Mouse (Mus musculus): Measurements from ENCODE around the gene Cox19.

Gene Cox19

DNA sequence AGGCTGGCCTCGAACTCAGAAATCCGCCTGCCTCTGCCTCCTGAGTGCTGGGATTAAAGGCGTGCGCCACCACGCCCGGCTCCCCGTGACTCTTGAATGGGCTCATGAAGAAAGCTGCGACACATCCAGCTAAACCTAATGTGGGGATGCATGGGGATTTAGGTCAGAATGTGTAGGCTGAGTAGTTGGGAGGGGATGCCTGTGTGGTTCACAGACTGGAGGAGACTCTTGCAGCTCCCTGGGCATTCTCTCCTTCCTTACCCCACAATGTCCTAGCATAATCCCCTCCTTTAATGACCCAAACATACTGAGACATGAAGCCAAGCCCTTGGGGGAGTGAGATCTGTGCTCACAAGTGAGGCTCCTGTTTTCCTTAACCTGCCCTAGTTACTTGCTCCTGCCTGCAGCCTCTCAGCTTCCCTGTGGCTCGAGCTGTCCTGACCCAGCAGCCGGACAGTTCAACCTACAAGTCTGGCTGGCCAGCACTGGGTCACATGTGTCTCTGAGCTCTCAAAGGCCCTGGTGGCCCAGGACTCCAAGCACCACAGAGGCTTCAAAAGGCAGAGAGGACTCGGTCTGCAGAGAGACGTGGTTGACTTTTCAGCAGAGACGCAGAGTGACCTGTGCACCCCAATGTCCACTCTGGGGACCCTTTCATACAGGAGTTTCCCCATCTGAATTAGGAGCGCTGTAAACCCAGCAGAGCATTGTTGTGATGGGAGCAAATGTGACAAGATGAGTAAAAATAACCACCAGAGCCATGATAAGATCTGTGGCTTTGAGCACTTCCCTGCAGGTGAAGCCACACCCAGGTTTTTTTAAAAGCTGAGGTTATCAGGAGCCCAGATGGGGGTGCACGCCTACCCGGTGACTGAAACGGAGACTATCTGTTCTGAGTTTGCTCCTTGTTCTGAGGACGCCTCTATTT lies 30.6 kb upstream of the Cox19 start:
- no peak for DNase-seq (ENCODE audit: low spot score in 2 of 2)

DNA sequence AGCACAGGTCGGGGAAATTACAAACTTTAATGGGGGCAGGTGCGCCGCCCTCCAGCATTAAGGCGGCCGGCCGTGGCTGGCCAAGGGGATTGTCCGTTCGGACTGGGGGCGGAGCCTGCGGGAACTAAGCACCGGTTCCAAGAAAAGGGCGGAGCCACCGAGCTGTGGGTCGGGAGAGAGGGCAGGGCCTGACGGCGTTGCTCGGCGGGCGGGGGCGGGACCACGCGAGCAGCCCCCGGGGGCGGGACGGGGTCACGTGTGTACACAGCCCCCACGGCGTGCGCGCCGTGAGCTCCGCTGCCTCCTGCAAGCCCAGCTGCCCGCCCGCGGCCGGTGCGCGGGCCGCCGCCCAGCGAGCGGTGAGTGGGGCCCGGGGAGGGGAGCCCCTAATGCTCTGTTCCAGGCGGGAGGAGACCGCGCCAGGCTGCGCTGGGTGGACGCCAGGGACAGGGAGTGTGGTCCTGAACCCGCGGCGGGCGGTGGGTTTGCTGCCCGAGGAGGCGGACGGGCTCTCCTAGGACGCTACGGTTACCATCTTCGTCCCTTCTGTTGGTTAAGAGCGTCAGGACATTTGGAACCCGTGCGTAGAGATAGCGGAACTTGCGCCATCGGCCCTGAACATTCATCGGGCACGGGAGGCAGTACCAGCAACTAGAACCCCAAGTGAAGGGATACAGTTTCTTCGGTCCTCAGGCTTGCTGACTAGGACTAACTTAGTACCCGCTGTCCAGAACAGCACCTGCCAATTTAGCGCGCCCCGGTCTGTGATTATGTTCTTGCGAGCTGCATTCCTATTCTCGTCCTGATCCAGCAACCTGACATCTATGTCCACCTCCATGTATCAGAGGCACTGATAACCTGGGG lies 29.4 kb upstream of the Cox19 start:
- peak; percentile 92 to 93 for DNase-seq (ENCODE audit: low spot score in 2 of 2)

DNA sequence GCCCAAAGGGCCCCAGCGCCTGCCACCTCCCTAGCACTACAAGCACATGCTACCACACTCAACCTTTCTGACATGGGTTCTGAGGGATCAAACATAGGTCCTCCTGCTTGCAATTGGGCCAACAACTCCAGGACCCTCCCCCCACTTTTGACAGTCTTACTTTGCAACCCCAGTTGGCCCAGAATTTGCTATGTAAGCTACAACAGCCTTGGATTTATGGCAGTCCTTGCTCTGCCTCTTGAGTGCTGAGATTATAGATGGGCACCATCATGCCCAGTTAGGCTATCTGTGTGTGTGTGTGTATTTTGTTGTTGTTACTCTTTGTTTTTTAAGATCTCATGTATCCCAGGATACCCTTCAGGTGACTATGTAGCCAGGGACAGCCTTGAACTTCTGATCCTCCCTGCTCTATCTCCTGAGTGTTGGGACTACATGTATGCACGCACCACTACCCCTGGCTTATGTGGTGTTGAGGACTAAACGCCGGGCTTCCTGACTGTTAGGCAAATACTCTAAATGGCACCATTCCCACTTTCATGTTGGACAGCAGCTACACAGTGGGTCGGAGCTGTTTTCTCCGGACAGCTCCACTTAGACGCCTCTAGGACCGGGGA lies 28.7 kb upstream of the Cox19 start:
- DNase-seq (ENCODE audit: low spot score in 2 of 2), result no peak

DNA sequence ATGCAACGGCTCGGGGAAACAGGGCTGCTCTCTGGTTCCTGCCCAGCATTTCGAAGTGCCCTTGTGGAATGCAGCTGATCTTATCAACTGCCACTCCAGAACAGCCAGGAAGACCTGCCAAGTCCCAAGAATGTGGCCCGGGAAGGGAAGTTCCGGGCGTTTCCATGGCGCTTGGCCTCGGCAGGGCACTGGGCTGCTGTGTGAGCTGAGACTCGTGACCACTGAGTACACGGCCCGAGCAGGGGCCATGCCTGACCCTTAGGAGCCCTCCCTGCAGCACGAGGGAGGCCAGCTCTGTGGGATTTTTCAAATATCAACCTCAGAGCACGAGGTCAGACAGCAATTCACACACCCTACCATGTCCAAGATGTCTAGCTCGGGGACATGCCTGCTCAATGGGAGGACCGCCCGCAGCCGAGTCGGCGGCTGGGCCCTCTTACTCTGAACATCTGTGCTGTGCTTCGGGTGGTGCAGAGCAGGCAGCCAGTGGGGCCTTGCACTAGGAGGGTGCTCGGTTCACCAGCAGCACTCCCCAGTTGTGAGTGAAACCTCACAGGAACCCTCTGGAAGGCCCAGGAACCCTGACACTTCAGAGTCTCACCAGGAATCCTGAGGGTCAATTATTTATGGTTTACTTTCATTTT lies 27.9 kb upstream of the Cox19 start:
- DNase-seq (ENCODE audit: low spot score in 2 of 2), result peak; percentile 66 to 70

DNA sequence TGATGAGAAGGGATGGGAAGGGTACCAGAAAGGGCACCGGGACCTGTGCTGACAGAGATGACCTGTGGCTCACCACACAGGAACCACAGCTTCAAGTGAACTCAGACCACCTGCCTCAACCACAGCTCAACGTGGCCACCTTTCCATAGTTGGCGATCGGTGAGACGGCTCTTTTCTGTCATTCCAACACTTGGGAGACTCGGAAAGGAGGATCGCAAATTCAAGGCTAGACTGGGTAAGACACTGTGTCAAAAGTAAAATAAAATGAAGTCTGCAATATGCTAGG lies 27.0 kb upstream of the Cox19 start:
- no peak for DNase-seq (ENCODE audit: low spot score in 2 of 2)

GRCm38 (mm10) chr5:139377468-139378270 lies 26.5 kb upstream of the Cox19 start, which contains the start of gene Gpr146:
TSS of gene Gpr146 (plus strand) at chr5:139377697.
- DNase-seq (ENCODE audit: low spot score in 2 of 2), result peak; percentile 64 to 76

DNA sequence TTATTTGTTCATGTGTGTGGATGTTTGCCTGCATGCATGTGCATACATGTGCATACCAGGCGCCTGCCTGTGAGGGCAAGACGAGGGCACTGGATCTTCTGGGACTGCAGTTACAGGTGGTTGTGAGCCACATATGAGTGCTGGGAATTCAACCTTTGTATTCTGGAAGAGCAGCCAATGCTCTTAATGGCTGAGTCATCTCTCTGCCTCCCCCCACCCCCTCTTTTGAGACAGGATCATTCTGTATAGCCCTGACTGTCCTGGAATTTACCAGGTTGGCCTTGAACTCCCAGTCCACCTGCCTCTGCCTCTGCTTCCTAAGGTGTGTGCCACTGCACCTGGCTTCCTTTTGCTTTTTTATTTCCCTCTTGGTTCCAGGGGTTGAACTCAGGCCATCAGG lies 23.6 kb upstream of the Cox19 start:
- DNase-seq (ENCODE audit: low spot score in 2 of 2), result no peak

- DNase-seq (ENCODE audit: low spot score in 2 of 2), result no peak
Measured at GRCm38 (mm10) chr5:139373889-139374444, 22.7 kb upstream of the Cox19 start.

GRCm38 (mm10) chr5:139373126-139373525 lies 21.9 kb upstream of the Cox19 start:
- no peak for DNase-seq (ENCODE audit: low spot score in 2 of 2)

DNA sequence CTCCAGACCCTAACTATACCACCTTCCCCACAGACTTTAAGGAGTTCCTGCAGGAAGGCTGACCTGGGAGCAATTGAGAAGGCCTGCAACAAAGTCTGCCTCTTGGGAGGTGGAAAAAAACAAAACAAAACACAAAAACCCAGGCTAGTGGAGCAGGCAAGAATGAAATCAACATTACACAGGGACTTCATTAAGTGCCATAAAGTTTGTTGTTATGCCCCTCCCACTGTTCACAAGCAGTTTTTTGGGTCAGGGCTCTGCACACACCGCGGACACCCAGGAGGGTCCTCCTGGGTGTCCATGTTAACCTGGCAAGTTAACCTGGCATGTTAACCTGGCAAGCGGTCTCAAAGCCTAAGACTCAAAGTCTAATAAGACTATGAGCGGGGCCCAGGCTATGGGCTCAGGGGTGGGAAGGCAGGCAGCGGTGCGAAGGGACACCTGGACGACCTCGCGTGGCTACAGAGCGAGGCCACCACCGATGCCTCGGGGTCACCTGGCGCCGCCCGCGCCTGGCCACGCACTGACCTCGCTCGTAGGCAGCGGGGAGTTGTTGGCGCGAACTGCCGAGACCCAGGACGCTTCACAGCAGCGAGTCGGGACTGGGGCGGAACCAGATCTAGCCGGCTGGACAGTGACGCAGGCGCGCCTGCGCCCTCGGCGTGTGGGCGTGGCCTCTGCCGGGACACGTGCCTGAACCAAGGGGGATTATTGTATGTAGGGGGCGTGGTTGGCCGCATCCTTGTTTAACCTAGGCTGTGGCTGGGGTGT lies 20.6 kb upstream of the Cox19 start:
- DNase-seq (ENCODE audit: low spot score in 2 of 2), result peak; percentile 92 to 93

GRCm38 (mm10) chr5:139371118-139371517 lies 19.9 kb upstream of the Cox19 start:
- DNase-seq (ENCODE audit: low spot score in 2 of 2), result no peak

- no peak for DNase-seq (ENCODE audit: low spot score in 2 of 2)
Measured at GRCm38 (mm10) chr5:139370336-139370735, 19.1 kb upstream of the Cox19 start.

DNA sequence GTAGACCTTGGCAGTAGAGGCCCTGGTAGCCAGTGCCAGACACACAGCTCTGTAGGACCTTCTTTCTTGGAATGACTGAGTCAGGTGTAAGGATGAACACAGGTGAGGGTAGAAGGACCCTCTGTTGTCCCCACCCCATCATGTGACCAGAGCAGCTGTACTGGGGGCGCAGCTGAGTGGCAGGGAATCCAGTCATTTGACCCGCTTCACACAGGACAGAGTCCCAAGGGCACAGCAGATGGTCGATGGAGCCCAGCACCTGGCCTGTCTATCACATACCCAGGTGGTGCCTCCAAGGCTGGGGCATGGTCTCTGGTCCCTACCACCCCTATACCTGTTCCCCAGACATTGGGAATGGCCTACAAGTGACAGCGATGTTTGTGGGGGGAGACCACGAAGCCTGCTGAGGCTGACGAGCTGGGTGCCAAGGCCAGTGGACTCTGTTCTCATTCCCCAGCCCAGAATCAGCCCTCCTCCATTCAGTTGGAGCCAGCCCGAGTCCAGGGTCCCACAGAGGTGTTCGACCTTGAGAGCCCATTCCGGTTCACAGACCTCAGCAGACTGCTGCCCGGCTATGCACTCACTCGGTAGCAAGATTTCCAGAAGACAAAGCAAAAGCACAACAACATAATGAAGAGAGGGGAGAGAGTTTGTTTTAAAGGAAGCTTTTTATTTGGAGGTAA lies 17.6 kb upstream of the Cox19 start:
- no peak for DNase-seq (ENCODE audit: low spot score in 2 of 2)

DNA sequence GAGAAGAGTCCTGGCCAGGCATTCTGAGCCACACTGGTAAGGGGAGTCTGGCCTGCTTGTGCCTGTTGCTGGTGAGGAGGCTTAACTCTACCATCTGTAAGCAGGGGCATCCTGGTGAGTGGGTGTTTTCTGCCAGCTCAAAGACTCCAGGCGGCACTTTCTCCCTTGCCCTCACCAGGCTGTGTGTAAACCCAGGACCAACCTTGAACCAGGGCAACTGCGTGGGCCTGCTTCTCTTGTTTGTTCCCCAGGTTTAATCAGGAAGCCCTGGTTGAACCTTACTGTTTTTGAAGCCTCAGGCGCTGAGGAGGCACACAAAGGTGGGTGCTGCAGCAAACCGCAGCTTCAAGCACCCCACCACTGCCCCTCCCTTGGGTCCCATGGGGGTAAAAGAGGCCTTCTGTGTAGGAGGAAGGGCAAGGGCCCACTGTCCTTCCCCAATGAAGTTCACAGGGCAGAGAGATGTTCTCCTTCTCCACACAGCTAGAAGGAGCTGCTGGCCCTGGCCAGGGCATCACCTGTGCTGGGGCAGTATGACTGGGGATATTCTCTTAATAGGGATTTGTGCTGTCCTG lies 16.8 kb upstream of the Cox19 start:
- no peak for DNase-seq (ENCODE audit: low spot score in 2 of 2)

- no peak for DNase-seq (ENCODE audit: low spot score in 2 of 2)
Measured at GRCm38 (mm10) chr5:139366484-139366883, 15.3 kb upstream of the Cox19 start.

GRCm38 (mm10) chr5:139365827-139366226 lies 14.6 kb upstream of the Cox19 start:
- DNase-seq (ENCODE audit: low spot score in 2 of 2), result peak in 1 of 2 experiments; percentile 56

GRCm38 (mm10) chr5:139364911-139365571 lies 13.8 kb upstream of the Cox19 start:
- peak; percentile 70 to 81 for DNase-seq (ENCODE audit: low spot score in 2 of 2)

DNA sequence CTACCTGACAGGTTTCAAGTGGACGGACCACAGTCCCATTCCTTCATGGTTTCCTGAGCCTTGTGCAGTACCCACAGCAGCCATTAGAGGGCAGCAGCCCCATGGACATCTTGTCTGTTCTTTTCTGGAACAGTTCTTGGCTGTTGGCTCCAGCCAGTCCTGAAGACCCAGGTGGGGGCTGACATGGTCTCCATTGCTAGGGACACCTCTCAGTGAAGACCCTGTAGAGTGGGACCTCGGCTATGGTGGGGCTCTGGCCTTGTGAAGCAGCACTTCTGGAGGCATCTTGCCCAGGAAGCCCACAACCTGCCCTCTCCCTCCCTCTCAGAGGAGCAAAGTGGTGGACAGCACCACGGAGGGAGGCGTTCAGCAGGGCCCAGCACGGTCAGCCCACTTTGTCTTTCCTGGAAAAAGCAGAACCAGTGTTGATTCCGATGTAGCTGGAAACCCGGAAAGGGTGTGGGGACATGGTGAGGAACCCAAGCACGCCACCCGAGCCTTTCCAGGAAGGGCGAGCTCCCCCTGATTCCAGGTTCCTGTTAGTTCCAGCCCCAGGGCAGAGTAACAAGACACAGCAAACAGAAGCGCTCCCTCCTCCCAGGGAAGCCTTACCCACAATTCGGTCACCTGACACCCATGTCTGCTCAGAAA lies 13.2 kb upstream of the Cox19 start:
- peak; percentile 91 to 93 for DNase-seq (ENCODE audit: low spot score in 2 of 2)

Measured in right cerebral cortex, postnatal 10 days (tissue).